Mouse (Mus musculus): ENCODE measurements around the gene Erbb3.

- TF ChIP-seq CTCF (IDR thresholded peaks at IDR 0.05; ENCODE audit: low read depth, low read length) (no peak), TAL1 (conservative IDR thresholded peaks at IDR 0.05; ENCODE audit: low read depth, low read length) (no peak), GATA1 (IDR thresholded peaks at IDR 0.05; ENCODE audit: borderline replicate concordance, low read length) (no peak)
Observed at GRCm38 (mm10) chr10:128565788-128566531, 23.5 kb downstream of the Erbb3 start, which contains the start of gene Pa2g4.
